Mouse (Mus musculus): ENCODE measurements at regions not wholly inside any gene's neighbourhood (a gene's known extent, or its start where the extent isn't known, plus 50 kb on each side); places are given as distances from the start of the nearest gene placed in this dataset.

- Histone ChIP-seq H3K4me3 (ENCODE audit: control insufficient read depth, low read depth, low read length) (no peak overlapping the region), H3K27ac (ENCODE audit: control insufficient read depth, insufficient read depth, low read depth, low read length) (no peak overlapping the region), H3K27me3 (ENCODE audit: control insufficient read depth, insufficient read depth, low read length) (no peaks in the 10 kb centered on the region), H3K4me1 (ENCODE audit: control insufficient read depth, insufficient read depth, low read length) (no peaks in the 10 kb centered on the region), H3K36me3 (ENCODE audit: control insufficient read depth, insufficient read depth, low read length) (no peaks in the 10 kb centered on the region)
- TF ChIP-seq POLR2A (IDR thresholded peaks at IDR 0.05; ENCODE audit: control insufficient read depth, low read depth, low read length) (no peak), CTCF (IDR thresholded peaks at IDR 0.05; ENCODE audit: control insufficient read depth, insufficient read depth, insufficient replicate concordance, low read depth, low read length) (no peak)
These were observed 838.3 kb downstream of the Gsdmc2 start for GRCm38 (mm10) chr15:63006471-63007228.

DNA sequence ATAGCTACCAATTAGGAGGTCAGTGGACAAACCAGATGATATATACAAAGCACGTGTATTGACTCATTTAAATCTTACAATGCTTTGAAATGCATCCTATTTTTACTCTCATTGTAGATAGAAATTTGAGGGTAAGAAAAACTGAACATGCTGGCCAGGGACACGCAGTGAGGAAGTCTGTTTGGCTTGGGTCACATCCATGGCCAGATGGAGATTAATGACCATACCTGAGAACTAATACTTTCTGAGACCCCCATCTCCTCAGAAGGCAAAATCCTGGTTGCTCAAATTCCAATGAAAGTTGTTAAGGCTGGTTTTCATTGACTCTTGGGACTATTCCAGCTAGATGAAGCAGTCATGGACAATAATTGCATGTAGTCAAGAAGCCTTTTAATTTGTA, 850.3 kb downstream of the Gsdmc2 start:
- no peaks in the 10 kb centered on the region for H3K27me3 ChIP-seq (ENCODE audit: control insufficient read depth, insufficient read depth, low read length)
- TF ChIP-seq CTCF (IDR thresholded peaks at IDR 0.05; ENCODE audit: control insufficient read depth, insufficient read depth, insufficient replicate concordance, low read depth, low read length) (no peak), POLR2A (IDR thresholded peaks at IDR 0.05; ENCODE audit: control insufficient read depth, low read depth, low read length) (no peak)
- no peak overlapping the region for H3K27ac ChIP-seq (ENCODE audit: control insufficient read depth, insufficient read depth, low read depth, low read length)
- H3K4me3 ChIP-seq (ENCODE audit: control insufficient read depth, low read depth, low read length), result no peak overlapping the region
- no peaks in the 10 kb centered on the region for H3K4me1 ChIP-seq (ENCODE audit: control insufficient read depth, insufficient read depth, low read length)
- no peaks in the 10 kb centered on the region for H3K36me3 ChIP-seq (ENCODE audit: control insufficient read depth, insufficient read depth, low read length)

DNA sequence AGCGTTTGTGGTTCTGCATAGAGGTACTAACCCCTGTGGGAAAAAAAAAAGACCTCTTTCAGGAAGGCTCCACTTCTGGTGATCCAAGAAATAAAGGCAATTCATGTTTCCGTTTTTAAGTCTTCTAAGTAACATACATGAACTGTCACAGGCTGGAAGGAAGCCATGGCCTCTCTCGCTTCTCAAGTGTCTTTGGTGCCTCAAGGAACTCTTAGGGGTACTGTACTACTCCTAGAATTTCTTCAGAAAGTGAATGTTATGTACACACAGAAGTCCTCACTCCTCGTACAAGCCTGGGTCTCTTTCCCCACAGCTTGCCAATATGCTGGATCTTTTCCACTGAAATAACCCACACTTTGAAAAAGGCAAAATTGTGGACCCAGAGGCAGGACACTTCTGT, 858.1 kb downstream of the Gsdmc2 start:
- Histone ChIP-seq H3K27me3 (ENCODE audit: control insufficient read depth, insufficient read depth, low read length) (no peaks in the 10 kb centered on the region), H3K27ac (ENCODE audit: control insufficient read depth, insufficient read depth, low read depth, low read length) (no peak overlapping the region), H3K36me3 (ENCODE audit: control insufficient read depth, insufficient read depth, low read length) (no peaks in the 10 kb centered on the region), H3K4me3 (ENCODE audit: control insufficient read depth, low read depth, low read length) (no peak overlapping the region), H3K4me1 (ENCODE audit: control insufficient read depth, insufficient read depth, low read length) (no peaks in the 10 kb centered on the region)
- TF ChIP-seq CTCF (IDR thresholded peaks at IDR 0.05; ENCODE audit: control insufficient read depth, insufficient read depth, insufficient replicate concordance, low read depth, low read length), result no peak
- TF ChIP-seq POLR2A (IDR thresholded peaks at IDR 0.05; ENCODE audit: control insufficient read depth, low read depth, low read length), result no peak

GRCm38 (mm10) chr15:62986147-62986546, 858.8 kb downstream of the Gsdmc2 start:
- no peaks in the 10 kb centered on the region for H3K4me1 ChIP-seq (ENCODE audit: control insufficient read depth, insufficient read depth, low read length)
- H3K27me3 ChIP-seq (ENCODE audit: control insufficient read depth, insufficient read depth, low read length), result no peaks in the 10 kb centered on the region
- TF ChIP-seq POLR2A (IDR thresholded peaks at IDR 0.05; ENCODE audit: control insufficient read depth, low read depth, low read length) (no peak), CTCF (IDR thresholded peaks at IDR 0.05; ENCODE audit: control insufficient read depth, insufficient read depth, insufficient replicate concordance, low read depth, low read length) (no peak)

DNA sequence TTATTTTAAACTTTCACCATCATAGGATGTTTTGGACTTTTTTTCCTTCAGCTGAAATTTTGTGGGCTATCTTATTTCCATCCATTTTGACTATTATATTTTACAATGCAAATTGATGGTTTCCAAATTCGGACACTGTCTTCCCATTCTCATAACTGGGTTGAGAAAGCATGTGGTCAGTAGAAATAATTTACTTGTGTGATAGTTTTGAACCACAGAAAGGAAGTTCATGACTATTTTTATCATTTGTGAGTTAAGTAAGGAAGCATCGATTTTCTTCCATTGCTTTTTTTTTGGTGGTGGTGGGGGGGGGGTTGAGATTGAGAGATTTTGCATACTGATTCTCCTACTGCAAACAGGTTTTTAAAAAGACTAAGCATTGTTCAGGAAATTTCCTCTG, 874.4 kb downstream of the Gsdmc2 start:
- Histone ChIP-seq H3K4me3 (ENCODE audit: control insufficient read depth, low read depth, low read length) (no peak overlapping the region), H3K4me1 (ENCODE audit: control insufficient read depth, insufficient read depth, low read length) (no peaks in the 10 kb centered on the region), H3K27ac (ENCODE audit: control insufficient read depth, insufficient read depth, low read depth, low read length) (no peak overlapping the region), H3K36me3 (ENCODE audit: control insufficient read depth, insufficient read depth, low read length) (no peaks in the 10 kb centered on the region), H3K27me3 (ENCODE audit: control insufficient read depth, insufficient read depth, low read length) (no peaks in the 10 kb centered on the region)
- no peak for TF ChIP-seq POLR2A (IDR thresholded peaks at IDR 0.05; ENCODE audit: control insufficient read depth, low read depth, low read length)
- TF ChIP-seq CTCF (IDR thresholded peaks at IDR 0.05; ENCODE audit: control insufficient read depth, insufficient read depth, insufficient replicate concordance, low read depth, low read length), result no peak

More at GRCm38 (mm10) chr15:62986147-62986546, 858.8 kb downstream of the Gsdmc2 start:
- no peak overlapping the region for H3K4me3 ChIP-seq (ENCODE audit: control insufficient read depth, low read depth, low read length)
- no peaks in the 10 kb centered on the region for H3K36me3 ChIP-seq (ENCODE audit: control insufficient read depth, insufficient read depth, low read length)
- H3K27ac ChIP-seq (ENCODE audit: control insufficient read depth, insufficient read depth, low read depth, low read length), result no peak overlapping the region

DNA sequence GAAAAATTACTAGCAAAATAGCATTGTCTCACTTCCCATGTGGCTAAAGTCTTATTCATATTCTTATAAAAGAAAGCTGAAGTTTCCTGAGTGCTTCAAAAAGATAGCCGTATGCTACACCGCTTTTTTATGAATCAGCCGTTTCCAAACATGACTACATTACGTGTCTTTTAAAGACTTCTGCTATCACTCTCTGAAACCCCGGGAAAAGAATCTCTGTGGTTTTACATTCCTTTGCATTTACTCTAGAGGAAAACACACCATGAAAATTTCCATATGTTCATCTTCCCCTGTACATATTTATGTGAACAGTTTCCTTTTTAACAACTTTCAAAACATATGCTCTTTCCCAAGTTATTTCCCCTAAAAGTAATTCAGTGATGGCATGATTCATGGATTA, 882.3 kb downstream of the Gsdmc2 start:
- no peaks in the 10 kb centered on the region for H3K36me3 ChIP-seq (ENCODE audit: control insufficient read depth, insufficient read depth, low read length)
- TF ChIP-seq CTCF (IDR thresholded peaks at IDR 0.05; ENCODE audit: control insufficient read depth, insufficient read depth, insufficient replicate concordance, low read depth, low read length), result no peak
- no peak for TF ChIP-seq POLR2A (IDR thresholded peaks at IDR 0.05; ENCODE audit: control insufficient read depth, low read depth, low read length)

DNA sequence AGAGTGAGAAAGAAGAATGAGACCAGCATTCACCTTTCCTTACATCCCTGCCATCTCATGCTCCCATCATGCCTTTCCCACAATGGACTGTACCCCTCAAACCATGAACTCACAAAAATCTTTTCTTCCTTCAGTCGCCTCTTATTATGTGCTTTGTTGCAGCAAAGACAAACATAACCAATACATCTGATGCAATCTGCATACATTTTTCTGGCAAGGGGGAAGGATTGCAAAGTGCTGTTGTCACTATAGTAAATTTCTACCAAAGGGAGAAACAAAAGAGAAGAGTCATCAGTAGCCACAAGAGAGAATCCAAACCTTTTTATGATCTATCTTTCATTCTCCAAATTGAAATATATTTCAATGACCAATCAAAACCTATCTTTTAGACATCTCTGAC, 884.4 kb downstream of the Gsdmc2 start:
- no peak overlapping the region for H3K4me3 ChIP-seq (ENCODE audit: control insufficient read depth, low read depth, low read length)
- TF ChIP-seq CTCF (IDR thresholded peaks at IDR 0.05; ENCODE audit: control insufficient read depth, insufficient read depth, insufficient replicate concordance, low read depth, low read length), result no peak
- TF ChIP-seq POLR2A (IDR thresholded peaks at IDR 0.05; ENCODE audit: control insufficient read depth, low read depth, low read length), result no peak
- H3K4me1 ChIP-seq (ENCODE audit: control insufficient read depth, insufficient read depth, low read length), result no peaks in the 10 kb centered on the region
- H3K27ac ChIP-seq (ENCODE audit: control insufficient read depth, insufficient read depth, low read depth, low read length), result no peak overlapping the region
- H3K36me3 ChIP-seq (ENCODE audit: control insufficient read depth, insufficient read depth, low read length), result no peaks in the 10 kb centered on the region
- no peaks in the 10 kb centered on the region for H3K27me3 ChIP-seq (ENCODE audit: control insufficient read depth, insufficient read depth, low read length)

More for the DNA sequence above, 882.3 kb downstream of the Gsdmc2 start:
- Histone ChIP-seq H3K27ac (ENCODE audit: control insufficient read depth, insufficient read depth, low read depth, low read length) (no peak overlapping the region), H3K4me3 (ENCODE audit: control insufficient read depth, low read depth, low read length) (no peak overlapping the region), H3K27me3 (ENCODE audit: control insufficient read depth, insufficient read depth, low read length) (no peaks in the 10 kb centered on the region), H3K4me1 (ENCODE audit: control insufficient read depth, insufficient read depth, low read length) (no peaks in the 10 kb centered on the region)

Measured in testis, adult 2 months (tissue).